Mouse (Mus musculus): ENCODE measurements around the gene P2ry12.

DNA sequence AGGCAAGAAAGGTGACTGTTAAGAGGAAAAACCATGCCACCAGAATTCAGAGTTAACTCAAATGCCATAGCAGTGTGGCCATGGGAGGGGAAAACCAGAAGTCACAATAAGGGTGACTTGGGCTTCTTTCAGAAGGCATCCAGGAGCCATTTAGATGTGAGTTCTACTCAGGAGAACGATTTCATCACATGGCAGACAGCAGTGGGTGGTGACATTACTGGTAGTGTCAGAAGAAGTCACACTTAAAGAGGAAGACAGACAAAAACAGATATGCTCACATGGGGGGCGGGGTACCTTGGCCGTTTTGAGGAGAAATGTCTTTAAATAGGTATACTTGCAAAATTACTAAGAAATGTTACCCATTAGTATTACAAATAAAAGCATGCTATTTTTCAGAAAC is 1.3 kb upstream of the P2ry12 start:
- TF ChIP-seq EP300 (IDR thresholded peaks at IDR 0.05; ENCODE audit: low read depth) (no peak), CTCF (IDR thresholded peaks at IDR 0.05; ENCODE audit: low read depth) (no peak)

All from liver, embryonic 14.5 days (tissue).